Mouse (Mus musculus) naive thymus-derived CD4-positive, alpha-beta T cell, adult 2 months (primary cell): ENCODE measurements around the gene Fgd2.
A peak's percentile ranks its signal among the peaks of the same experiment; 100 is the strongest.

Experiments used
- DNase-seq: peaks from one replicate; pipeline ENCODE4 v3.0.0-alpha.2; 2011; ENCODE audit warnings: low read depth

Gene Fgd2

DNA sequence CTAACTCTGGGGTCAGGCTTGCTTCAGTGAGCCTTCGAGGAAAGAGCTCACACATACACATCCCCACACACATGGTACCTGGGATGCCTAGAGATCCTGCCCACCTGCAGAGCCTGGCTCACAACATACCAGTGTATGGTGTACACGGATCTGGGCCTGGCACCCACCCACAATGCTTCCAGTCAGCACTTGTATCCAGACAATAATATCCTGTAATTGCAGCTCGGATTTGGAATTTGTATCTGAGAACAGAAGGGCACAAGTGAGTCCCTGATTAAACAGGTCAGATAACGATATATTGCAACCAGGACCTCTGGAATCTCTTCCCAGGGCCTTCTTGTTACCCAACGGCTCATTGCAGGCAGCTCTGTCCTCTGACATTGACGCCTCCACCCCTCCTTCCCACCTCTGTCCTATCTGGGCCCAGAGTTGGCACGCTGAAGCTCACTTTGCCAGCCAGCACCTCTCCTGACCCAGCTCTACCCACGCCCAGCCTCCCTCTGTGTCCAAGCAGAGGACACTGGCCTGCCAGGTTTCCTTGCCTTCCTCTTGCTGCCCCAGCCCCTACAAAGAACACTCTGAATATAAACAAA is 62.3 kb downstream of the Fgd2 start:
- no peak for DNase-seq

DNA sequence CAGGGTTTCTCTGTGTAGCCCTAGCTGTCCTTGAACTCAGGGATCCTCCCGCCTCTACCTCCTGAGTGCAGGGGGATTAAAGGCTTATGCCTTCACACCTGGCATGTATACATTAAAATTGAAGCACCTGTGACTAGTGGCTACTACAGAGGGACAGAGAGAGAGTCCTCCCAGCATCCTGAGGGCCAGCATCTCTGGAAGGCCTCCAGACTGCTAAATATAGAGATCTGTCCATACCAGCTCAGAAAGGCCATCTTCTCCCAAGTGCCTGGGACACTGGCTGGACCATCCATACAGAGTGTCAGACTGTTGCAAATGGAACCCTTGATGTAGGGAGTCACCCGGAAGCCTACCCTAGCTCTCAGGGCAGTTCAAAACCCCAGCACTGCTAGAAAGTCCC is 63.3 kb downstream of the Fgd2 start:
- DNase-seq, result no peak

DNA sequence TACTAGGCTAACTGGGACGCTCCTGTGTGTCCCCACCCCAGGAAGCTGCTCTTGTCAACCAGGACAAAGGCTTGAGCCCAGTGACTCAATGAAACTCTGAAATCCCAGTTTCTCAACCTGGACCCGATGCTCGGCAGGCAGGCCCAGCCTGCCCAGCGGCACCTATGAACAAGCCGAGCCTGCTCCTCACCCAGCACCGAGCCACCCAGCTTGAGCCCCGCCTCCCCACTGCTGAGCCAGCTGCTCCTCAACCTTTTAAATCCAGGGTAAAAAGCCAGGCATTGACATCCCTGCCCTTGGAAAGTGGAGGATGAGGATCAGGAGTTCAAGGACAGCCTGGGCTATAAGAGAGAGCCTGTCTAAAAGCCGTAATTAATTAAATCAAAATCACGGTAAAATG is 64.6 kb downstream of the Fgd2 start:
- no peak for DNase-seq

DNA sequence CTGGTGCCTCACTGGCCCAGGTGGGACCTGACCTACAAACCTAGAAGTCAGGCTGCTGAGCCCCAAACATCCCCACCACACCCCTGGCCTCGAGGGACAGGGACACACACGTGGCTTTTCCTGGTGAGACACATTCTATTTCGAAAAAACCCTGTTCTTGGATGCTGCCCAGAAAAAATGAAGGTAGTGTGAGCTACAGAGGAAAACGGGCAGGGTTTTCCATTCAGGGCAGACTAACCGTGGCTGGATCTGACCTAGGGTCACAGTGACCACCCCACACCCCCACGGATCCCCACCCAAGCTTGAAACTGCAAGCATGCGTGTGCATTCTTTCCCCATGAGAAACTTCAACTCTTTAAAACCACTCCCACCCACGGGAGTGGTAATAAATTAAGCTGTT is 67.5 kb downstream of the Fgd2 start:
- DNase-seq, result no peak

DNA sequence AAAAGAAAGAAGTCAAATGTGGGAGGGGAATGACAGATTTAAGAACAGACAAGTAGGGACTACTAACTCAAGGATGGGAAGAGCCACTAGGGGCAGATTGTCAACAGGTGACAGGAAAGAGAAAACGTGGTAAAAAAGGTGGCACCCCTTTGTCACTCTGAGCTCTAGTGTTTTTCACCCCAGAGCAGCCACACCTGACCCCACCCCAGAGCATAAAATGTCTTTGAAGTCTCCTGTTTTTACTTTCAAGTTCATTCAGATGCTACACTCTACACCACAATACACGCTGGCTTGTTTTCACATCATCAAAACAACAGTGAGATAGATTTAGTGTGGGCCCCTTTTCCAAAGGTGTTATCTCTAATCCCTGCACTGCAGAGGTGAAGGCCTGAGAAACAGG is 68.1 kb downstream of the Fgd2 start:
- peak; percentile 88 for DNase-seq
